Mouse (Mus musculus) stomach, postnatal 0 days (tissue): ENCODE results near the gene D5Ertd579e. TPM values are rescaled to one million over a fixed set of nuclear protein-coding genes. Genes with fewer than 3 reads are reported as not detected.
A peak's percentile ranks its signal among the peaks of the same experiment; 100 is the strongest.

Experiments
- ATAC-seq: fragments of 200-750 bp; cut with Nextera tagmentation; 2 replicates; pipeline ENCODE4 v1.8.0; 2017; ENCODE audit not compliant: low FRiP score, low TSS enrichment
- DNase-seq: peaks from one replicate; pipeline ENCODE4 v3.0.0-alpha.2; 2016; ENCODE audit warnings: low spot score
- H3K27ac ChIP-seq: fragments of 300-500 bp; sonication (generic); replicated peaks from 2 replicates; pipeline ENCODE4 v1.5.1; 2014; ENCODE audit warnings: mild to moderate bottlenecking, control low read depth
- H3K27me3 ChIP-seq: fragments of 300-500 bp; sonication (generic); 2 replicates; pipeline ENCODE4 v1.6.1; 2014; ENCODE audit warnings: low read length; ENCODE audit not compliant: control insufficient read depth, insufficient read depth
- H3K36me3 ChIP-seq: fragments of 300-500 bp; sonication (generic); 2 replicates; pipeline ENCODE4 v1.6.1; 2014; ENCODE audit warnings: low read length, mixed read lengths; ENCODE audit not compliant: control insufficient read depth, insufficient read depth
- H3K4me1 ChIP-seq: fragments of 300-500 bp; sonication (generic); replicated peaks from 2 replicates; pipeline ENCODE4 v1.6.1; 2014; ENCODE audit warnings: antibody characterized with exemption; ENCODE audit not compliant: control insufficient read depth, insufficient read depth
- H3K4me2 ChIP-seq: fragments of 300-500 bp; sonication (generic); replicated peaks from 2 replicates; pipeline ENCODE4 v1.6.1; 2014; ENCODE audit warnings: low read depth, mild to moderate bottlenecking, control low read depth, moderate library complexity
- H3K4me3 ChIP-seq: fragments of 300-500 bp; sonication (generic); 2 replicates; pipeline ENCODE4 v1.5.1; 2014; ENCODE audit warnings: low read depth, low read length, control low read depth
- H3K9ac ChIP-seq: fragments of 300-500 bp; sonication (generic); 2 replicates; pipeline ENCODE4 v1.6.1; 2014; ENCODE audit warnings: mild to moderate bottlenecking, low read length, control low read depth, mixed read lengths
- H3K9me3 ChIP-seq: fragments of 300-500 bp; sonication (generic); 2 replicates; pipeline ENCODE4 v1.6.1; 2016; ENCODE audit warnings: low read length; ENCODE audit not compliant: control insufficient read depth
- CTCF ChIP-seq: IDR thresholded peaks from 2 replicates; pipeline ENCODE4 v1.5.1; 2016; ENCODE audit warnings: antibody characterized with exemption, low read depth, mild to moderate bottlenecking, moderate library complexity
- EP300 ChIP-seq: optimal IDR thresholded peaks from 2 replicates; pipeline ENCODE3; 2016; ENCODE audit warnings: antibody characterized with exemption
- WGBS: fragments of 180-500 bp; shearing (Covaris S2); extraction: QIAGEN DNeasy Blood & Tissue Kit; methylation state at CpG from one replicate; pipeline ENCODE4 v1.1.7; 2014; 5-methylcytosine and 5-hydroxymethylcytosine counted together
- polyA plus RNA-seq: library from polyadenylated mRNA; unstranded; fragments of >200 nt; fragmentation: Nextera tagmentation; extraction: Ambion mirVana; gene quantifications from 2 replicates; pipeline ENCODE4 v1.2.1, GENCODE M21; 2015

The D5Ertd579e gene
- polyA plus RNA-seq, 1 experiment from 2014 or later, result 22.7 TPM

DNA sequence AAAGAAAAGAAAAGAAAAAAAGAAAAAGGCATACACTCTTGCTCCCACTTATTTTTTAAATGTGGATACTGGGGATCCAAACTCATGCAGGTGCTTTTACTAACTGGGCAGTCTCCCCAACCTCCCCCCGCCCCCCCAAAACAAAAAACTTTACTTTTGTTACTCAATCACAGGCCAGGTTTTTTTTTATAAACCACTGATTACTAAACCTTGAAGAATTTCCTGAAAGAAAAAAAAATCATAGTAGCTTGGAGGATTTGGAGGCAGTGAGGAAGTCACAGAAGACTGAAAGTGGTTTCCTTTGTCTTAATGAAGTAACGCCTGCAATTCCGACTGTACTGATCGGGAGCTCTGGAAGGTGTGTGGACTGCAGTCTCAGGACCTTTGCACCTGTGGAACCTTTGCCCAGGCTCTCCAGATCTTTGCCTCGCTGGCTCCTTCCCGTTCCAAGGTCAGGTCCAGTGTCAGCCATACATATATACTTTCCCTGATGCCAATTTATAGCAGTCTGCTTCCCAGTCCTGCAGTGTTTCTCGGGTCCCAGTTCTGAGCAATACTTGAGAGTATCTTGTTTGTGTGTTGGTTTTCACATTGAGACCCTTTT lies 2.3 kb upstream of the D5Ertd579e start:
- Histone ChIP-seq H3K4me3 (no peak overlapping the region), H3K9me3 (no peaks in the 10 kb centered on the region), H3K4me1 (no peaks in the 10 kb centered on the region; the same call in 1 of the 2 replicates), H3K4me2 (no peak overlapping the region), H3K36me3 (no peaks in the 10 kb centered on the region), H3K27ac (no peak overlapping the region), H3K27me3 (no peaks in the 10 kb centered on the region), H3K9ac (no peak overlapping the region)
- 69% methylated on average over 7 of the region's 7 CpGs for WGBS
- no peak for DNase-seq
- TF ChIP-seq CTCF, result no peak
- TF ChIP-seq EP300, result no peak
- ATAC-seq, result no peak

DNA sequence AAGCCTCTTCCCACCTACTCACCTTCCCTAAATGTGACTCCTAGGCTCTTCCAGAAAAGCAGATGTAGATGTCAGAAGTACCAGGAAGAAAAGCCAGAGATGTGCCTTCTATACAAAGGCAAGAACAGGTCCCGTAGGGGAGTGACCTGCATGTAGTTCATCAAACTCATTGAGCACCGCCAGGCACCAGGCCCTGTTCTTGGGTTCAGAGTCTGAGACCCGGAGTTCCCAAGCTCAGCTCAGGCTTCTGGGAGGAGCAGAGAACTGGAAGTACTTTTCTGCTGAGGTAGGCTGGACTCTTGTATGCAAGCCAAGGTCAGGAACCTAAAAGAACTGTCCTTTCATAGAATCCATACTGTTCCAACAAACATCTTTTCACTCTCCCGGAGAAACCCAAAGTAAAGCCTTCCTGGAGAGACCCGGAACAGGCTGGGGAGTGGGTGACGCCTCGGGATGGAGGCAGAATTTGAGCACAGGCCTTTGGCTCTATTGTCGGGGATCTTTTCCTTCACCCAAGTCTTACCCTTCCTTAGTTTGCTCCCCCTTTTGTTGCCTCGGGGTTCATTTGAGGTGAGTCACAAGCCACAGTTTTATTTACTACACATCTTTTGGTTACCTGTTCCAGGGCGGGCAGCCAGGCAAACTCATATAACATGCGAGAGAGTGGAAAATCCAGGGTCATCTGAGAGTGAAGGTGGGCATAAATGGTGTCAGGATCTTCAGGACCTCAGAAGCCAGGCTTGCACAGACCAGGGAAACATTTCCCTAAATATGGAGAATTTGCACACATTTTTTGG lies 878 bp upstream of the D5Ertd579e start:
- Histone ChIP-seq H3K9ac (peak overlapping the region; percentile 50; the same call in 1 of the 2 replicates), H3K27me3 (no peaks in the 10 kb centered on the region), H3K4me1 (no peaks in the 10 kb centered on the region; the same call in 1 of the 2 replicates), H3K4me2 (peak overlapping the region; percentile 63), H3K27ac (peak overlapping the region; percentile 94), H3K4me3 (peak overlapping the region; percentile 83; the same call in 1 of the 2 replicates), H3K36me3 (no peaks in the 10 kb centered on the region), H3K9me3 (no peaks in the 10 kb centered on the region)
- DNase-seq (peak; percentile 47), ATAC-seq (peak; percentile 47)
- WGBS, result 60% methylated on average over 11 of the region's 11 CpGs
- no peak for TF ChIP-seq CTCF
- TF ChIP-seq EP300, result no peak

DNA sequence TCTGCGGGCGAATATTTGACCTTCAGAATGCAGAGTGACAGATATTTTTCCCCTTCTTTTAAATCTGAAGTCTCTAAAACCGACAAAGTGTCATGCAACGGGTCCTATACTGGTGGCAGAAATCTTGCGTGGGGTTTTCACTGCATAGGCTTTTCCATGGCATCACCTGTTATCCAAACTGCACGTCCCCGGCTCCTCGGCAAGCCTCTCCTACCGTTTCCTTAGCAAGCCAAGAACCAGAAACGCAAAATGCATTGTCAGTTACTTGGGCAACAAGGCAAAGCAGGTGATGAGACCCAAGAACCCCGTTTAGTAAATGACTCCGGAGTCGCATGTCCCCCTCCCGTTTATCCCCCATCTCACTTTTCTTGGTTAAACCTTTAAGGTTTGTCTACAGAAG lies 819 bp downstream of the D5Ertd579e start:
- H3K9me3 ChIP-seq, result no peaks in the 10 kb centered on the region
- DNase-seq, result peak; percentile 24
- peak overlapping the region; percentile 83 for H3K4me3 ChIP-seq
- H3K27ac ChIP-seq, result peak overlapping the region; percentile 94
- no peaks in the 10 kb centered on the region; the same call in 1 of the 2 replicates for H3K4me1 ChIP-seq
- no peaks in the 10 kb centered on the region for H3K27me3 ChIP-seq
- H3K36me3 ChIP-seq, result no peaks in the 10 kb centered on the region
- no peak for ATAC-seq
- H3K4me2 ChIP-seq, result peak overlapping the region; percentile 63
- no peak for TF ChIP-seq EP300
- no peak for TF ChIP-seq CTCF
- H3K9ac ChIP-seq, result peak overlapping the region; percentile 86
- WGBS, result 4% methylated on average over 14 of the region's 14 CpGs

DNA sequence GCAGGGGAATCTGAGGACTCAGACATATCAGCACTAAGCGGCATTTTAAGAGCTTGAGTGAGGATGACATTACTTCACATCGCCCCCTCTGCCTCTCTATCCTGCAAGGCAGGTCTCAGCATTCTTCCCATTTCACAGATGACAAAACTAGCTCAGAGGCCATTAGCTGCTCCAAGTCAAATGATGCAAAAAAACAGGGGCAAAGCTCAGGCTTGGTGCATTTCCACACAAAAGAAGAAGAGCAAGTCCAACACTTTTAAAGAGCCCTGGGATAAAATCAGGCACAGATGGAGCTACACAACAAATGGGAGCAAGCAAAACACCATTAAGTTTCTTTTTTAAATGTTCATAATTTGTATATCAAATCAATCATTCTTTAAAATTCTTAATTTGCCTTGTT lies 2.2 kb downstream of the D5Ertd579e start:
- Histone ChIP-seq H3K9me3 (no peaks in the 10 kb centered on the region), H3K27ac (no peak overlapping the region), H3K4me3 (no peak overlapping the region), H3K4me2 (no peak overlapping the region), H3K36me3 (no peaks in the 10 kb centered on the region), H3K4me1 (no peaks in the 10 kb centered on the region; the same call in 1 of the 2 replicates), H3K9ac (no peak overlapping the region), H3K27me3 (no peaks in the 10 kb centered on the region)
- DNase-seq (no peak), ATAC-seq (no peak)
- 81% methylated on average over 2 of the region's 2 CpGs for WGBS
- no peak for TF ChIP-seq EP300
- TF ChIP-seq CTCF, result no peak

DNA sequence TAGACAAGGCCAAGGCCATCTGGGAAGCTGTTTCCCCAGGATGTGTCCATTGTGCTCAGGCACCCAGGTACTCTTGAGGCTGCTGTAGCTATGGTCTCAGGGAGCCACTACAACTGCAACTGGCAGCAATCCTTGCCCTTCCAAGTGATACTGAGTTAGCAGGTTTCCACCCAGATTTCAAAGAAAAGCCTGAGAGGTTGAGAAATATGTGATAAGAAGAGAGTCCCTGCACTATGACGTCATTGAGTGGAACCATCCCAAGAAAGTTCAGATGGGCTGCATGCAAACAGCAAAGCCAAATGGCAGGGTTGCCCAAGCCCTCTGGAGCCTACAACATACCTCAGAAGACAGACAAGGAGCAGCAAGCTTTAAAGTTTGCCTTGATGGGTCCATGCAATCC lies 4.4 kb downstream of the D5Ertd579e start:
- TF ChIP-seq CTCF (no peak), EP300 (no peak)
- no peak overlapping the region for H3K9ac ChIP-seq
- ATAC-seq (no peak), DNase-seq (peak; percentile 33)
- no peaks in the 10 kb centered on the region for H3K36me3 ChIP-seq
- H3K27me3 ChIP-seq, result no peaks in the 10 kb centered on the region
- 48% methylated on average over 1 of the region's 1 CpGs for WGBS
- H3K4me1 ChIP-seq, result no peaks in the 10 kb centered on the region; the same call in 1 of the 2 replicates
- no peaks in the 10 kb centered on the region for H3K9me3 ChIP-seq
- no peak overlapping the region for H3K4me3 ChIP-seq
- no peak overlapping the region; the same call in 1 of the 2 replicates for H3K27ac ChIP-seq
- H3K4me2 ChIP-seq, result no peak overlapping the region

DNA sequence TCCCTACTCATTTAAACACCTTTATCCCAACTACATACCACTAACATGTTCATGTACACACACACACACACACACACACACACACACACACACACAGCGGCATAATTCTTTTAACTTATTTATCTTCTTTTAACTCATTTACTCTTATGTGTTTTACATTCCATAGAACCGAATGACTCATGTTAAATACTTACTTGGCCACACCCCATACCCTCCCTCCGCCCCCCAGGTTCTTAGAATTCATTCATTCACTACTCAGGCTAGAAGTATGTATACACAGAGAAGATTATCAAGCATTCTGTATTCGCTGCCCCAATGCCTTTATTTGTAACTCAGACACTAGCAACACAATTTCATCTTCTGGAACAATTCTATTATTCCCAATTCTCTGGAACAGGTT lies 10.7 kb downstream of the D5Ertd579e start:
- H3K9me3 ChIP-seq, result no peaks in the 10 kb centered on the region
- DNase-seq, result peak; percentile 82
- H3K4me1 ChIP-seq, result no peaks in the 10 kb centered on the region
- H3K27ac ChIP-seq, result peak overlapping the region; percentile 49; the same call in 1 of the 2 replicates
- H3K27me3 ChIP-seq, result no peaks in the 10 kb centered on the region
- 45% methylated on average over 4 of the region's 4 CpGs for WGBS
- ATAC-seq, result peak; percentile 90
- TF ChIP-seq EP300 (peak; percentile 53), CTCF (no peak)
- no peak overlapping the region for H3K4me2 ChIP-seq
- no peak overlapping the region for H3K4me3 ChIP-seq
- H3K9ac ChIP-seq, result no peak overlapping the region
- H3K36me3 ChIP-seq, result no peaks in the 10 kb centered on the region
